Mouse (Mus musculus) cerebellum, adult 2 months (tissue): Measurements from ENCODE around the gene Farsb.

ENCODE experiments used
- CTCF ChIP-seq: fragments of 200-500 bp; IDR thresholded peaks from 2 replicates; pipeline ENCODE4 v1.5.1; 2011; ENCODE audit warnings: low read depth, mild to moderate bottlenecking, control low read depth, low read length, moderate library complexity, borderline replicate concordance; ENCODE audit not compliant: insufficient read depth
- POLR2A ChIP-seq: fragments of 200-500 bp; IDR thresholded peaks from 2 replicates; pipeline ENCODE4 v1.6.1; 2011; ENCODE audit warnings: low read length, control low read depth, borderline replicate concordance; ENCODE audit not compliant: insufficient read depth

GRCm38 (mm10) chr1:78525189-78525886, 36.6 kb upstream of the Farsb start:
- TF ChIP-seq POLR2A (no peak), CTCF (peak; percentile 87)
